Mouse (Mus musculus): ENCODE measurements at regions not wholly inside any gene's neighbourhood (a gene's known extent, or its start where the extent isn't known, plus 50 kb on each side); places are given as distances from the start of the nearest gene placed in this dataset.

DNA sequence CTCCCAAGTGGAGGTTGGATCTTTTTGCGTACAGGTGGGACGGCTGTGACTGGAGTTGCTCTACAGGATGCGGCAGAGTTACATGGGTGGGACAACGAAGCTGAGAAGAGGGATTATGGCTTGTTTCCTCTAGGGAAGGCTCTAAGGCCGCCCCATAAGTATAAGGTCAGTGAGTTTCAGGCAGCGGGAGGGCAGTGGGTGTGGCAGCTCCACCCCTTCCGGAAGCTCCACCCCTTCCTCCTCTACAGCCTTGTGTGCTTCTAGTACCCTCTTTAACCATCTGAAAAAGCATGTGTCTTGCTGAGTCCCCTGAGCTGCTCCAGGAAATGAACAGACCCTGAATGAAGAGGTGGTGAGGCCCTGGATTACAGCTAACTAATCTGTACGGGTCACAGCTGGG is 101.2 kb upstream of the Afdn start:
- no peaks in the 10 kb centered on the region for H3K27me3 ChIP-seq (ENCODE audit: control insufficient read depth, insufficient read depth, low read length)
- WGBS, result 39% methylated on average over 8 of the region's 8 CpGs
- H3K36me3 ChIP-seq (ENCODE audit: control insufficient read depth, insufficient read depth, low read length), result no peaks in the 10 kb centered on the region
- intact Hi-C loops (cut with DNase I), result no loop called here
- no peak overlapping the region for H3K4me3 ChIP-seq
- TF ChIP-seq CTCF (IDR thresholded peaks at IDR 0.05) (0 out of 2 replicates have a peak, but pooled peaks have one; percentile 12), POLR2A (IDR thresholded peaks at IDR 0.05; ENCODE audit: insufficient read depth, low read depth, low read length) (0 out of 2 replicates have a peak, but pooled peaks have one; percentile 16), EP300 (IDR thresholded peaks at IDR 0.05; ENCODE audit: insufficient read depth, low read depth, low read length) (peak; percentile 45; the same call in 1 of the 2 replicates)
- peak; percentile 72 to 78 for DNase-seq
- H3K27ac ChIP-seq, result peak overlapping the region; percentile 84
- H3K79me2 ChIP-seq (replicated peaks; ENCODE audit: control insufficient read depth, insufficient read depth, low read length), result no peaks in the 10 kb centered on the region
- H3K4me1 ChIP-seq (ENCODE audit: control insufficient read depth, insufficient read depth, low read length), result peaks cover 28% of the 10 kb centered on the region
- H3K9ac ChIP-seq (ENCODE audit: low read depth, low read length), result no peak overlapping the region

DNA sequence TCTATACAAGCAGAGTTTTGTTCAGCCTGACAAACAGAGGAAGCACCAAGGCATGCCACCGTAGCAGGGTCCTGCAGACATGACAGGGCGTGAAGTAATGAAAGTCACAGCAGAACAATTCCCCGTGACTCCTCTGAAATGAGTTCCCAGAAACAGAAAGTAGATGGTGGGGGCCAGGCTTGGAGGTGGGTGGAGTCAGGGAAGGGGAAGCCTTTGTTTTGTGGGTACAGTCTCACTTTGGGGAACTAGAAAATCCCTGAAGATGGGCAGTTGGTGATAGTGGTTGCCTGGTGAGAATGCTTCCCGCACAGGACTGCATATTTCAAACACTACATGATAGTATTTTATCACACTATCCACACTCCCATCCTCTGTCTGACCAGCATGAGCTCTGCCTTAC is 100.4 kb upstream of the Afdn start:
- peak in 1 of 2 experiments; percentile 39 for DNase-seq
- Histone ChIP-seq H3K9ac (ENCODE audit: low read depth, low read length) (no peak overlapping the region), H3K4me1 (ENCODE audit: control insufficient read depth, insufficient read depth, low read length) (peaks cover 28% of the 10 kb centered on the region), H3K4me3 (no peak overlapping the region), H3K36me3 (ENCODE audit: control insufficient read depth, insufficient read depth, low read length) (no peaks in the 10 kb centered on the region), H3K27me3 (ENCODE audit: control insufficient read depth, insufficient read depth, low read length) (no peaks in the 10 kb centered on the region), H3K27ac (peak overlapping the region; percentile 84), H3K79me2 (replicated peaks; ENCODE audit: control insufficient read depth, insufficient read depth, low read length) (no peaks in the 10 kb centered on the region)
- TF ChIP-seq POLR2A (IDR thresholded peaks at IDR 0.05; ENCODE audit: insufficient read depth, low read depth, low read length) (no peak), EP300 (IDR thresholded peaks at IDR 0.05; ENCODE audit: insufficient read depth, low read depth, low read length) (no peak), CTCF (IDR thresholded peaks at IDR 0.05) (no peak)
- intact Hi-C loops (cut with DNase I), result no loop called here
- WGBS, result 49% methylated on average over 4 of the region's 4 CpGs

DNA sequence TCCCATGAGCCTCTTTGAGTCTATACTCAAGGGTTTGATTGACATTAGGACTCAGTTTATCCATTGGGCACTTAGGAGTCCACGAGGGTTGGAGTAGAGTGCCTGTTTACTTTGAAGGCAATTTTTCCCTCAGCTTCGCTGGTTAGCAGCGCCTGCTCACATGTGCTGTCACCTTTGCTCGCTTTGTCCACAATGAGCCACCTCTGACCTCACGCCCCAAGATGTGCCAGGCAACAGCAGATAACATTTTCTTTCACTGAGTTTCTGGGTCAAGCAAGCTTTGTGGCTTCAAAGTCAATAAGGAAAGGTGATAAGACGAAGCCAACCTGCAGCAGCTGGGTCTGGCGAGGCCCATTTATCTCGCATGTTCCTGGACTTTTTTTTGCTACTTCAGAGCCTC is 99.3 kb upstream of the Afdn start:
- H3K9ac ChIP-seq (ENCODE audit: low read depth, low read length), result no peak overlapping the region
- H3K27me3 ChIP-seq (ENCODE audit: control insufficient read depth, insufficient read depth, low read length), result no peaks in the 10 kb centered on the region
- no peaks in the 10 kb centered on the region for H3K36me3 ChIP-seq (ENCODE audit: control insufficient read depth, insufficient read depth, low read length)
- intact Hi-C loops (cut with DNase I), result no loop called here
- TF ChIP-seq EP300 (IDR thresholded peaks at IDR 0.05; ENCODE audit: insufficient read depth, low read depth, low read length), result no peak
- no peak for TF ChIP-seq POLR2A (IDR thresholded peaks at IDR 0.05; ENCODE audit: insufficient read depth, low read depth, low read length)
- no peak for TF ChIP-seq CTCF (IDR thresholded peaks at IDR 0.05)
- H3K79me2 ChIP-seq (replicated peaks; ENCODE audit: control insufficient read depth, insufficient read depth, low read length), result no peaks in the 10 kb centered on the region
- peaks cover 26% of the 10 kb centered on the region for H3K4me1 ChIP-seq (ENCODE audit: control insufficient read depth, insufficient read depth, low read length)
- DNase-seq, result no peak
- H3K27ac ChIP-seq, result no peak overlapping the region; the same call in 1 of the 2 replicates
- H3K4me3 ChIP-seq, result no peak overlapping the region
- WGBS, result 63% methylated on average over 8 of the region's 8 CpGs

DNA sequence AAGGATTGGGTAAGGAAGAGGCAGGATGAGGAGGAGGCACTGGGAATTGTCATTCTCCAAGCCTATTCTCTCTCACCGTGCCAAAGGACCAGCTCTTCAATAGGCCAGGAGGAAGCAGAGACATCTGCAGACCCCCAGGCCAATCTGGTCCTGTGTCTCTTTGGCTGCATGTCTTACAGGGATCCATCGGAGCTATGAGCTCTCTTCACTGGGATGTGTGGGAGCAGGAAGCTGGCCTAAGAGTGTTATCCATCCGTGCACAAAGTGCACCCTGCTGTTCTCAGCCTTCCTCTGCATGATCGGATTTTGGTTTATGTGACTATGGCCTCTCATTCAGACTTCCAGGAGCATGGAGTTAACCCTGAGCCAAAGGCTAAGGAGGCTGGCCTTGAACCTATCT is 98.2 kb upstream of the Afdn start:
- Histone ChIP-seq H3K36me3 (ENCODE audit: control insufficient read depth, insufficient read depth, low read length) (no peaks in the 10 kb centered on the region), H3K4me1 (ENCODE audit: control insufficient read depth, insufficient read depth, low read length) (peaks cover 22% of the 10 kb centered on the region), H3K9ac (ENCODE audit: low read depth, low read length) (no peak overlapping the region), H3K79me2 (replicated peaks; ENCODE audit: control insufficient read depth, insufficient read depth, low read length) (no peaks in the 10 kb centered on the region), H3K27me3 (ENCODE audit: control insufficient read depth, insufficient read depth, low read length) (no peaks in the 10 kb centered on the region), H3K4me3 (no peak overlapping the region), H3K27ac (no peak overlapping the region)
- TF ChIP-seq POLR2A (IDR thresholded peaks at IDR 0.05; ENCODE audit: insufficient read depth, low read depth, low read length) (no peak), CTCF (IDR thresholded peaks at IDR 0.05) (no peak), EP300 (IDR thresholded peaks at IDR 0.05; ENCODE audit: insufficient read depth, low read depth, low read length) (no peak)
- no peak for DNase-seq
- intact Hi-C loops (cut with DNase I), result no loop called here
- WGBS, result 73% methylated on average over 4 of the region's 4 CpGs
